Mouse (Mus musculus): ENCODE measurements around the gene Rnf26.

DNA sequence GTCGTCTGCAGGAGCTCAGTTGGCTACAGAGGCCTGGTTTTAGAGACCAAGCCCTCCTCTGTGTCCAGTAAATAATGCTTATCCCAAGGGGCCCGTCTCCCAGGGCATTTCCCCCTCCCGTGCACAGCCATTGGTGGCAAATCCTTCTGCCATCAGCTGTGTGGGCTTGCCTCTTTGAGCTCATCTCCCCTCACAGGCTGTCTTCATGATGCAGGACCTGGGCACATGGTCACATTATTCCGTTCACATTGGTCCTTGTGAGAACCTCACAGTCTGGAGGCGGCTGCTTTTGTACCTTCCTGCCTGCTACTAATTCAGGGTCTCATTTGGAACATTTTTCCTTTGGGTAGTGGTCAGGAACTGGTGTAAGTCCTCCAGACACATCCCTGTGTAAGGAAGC lies 28.6 kb upstream of the Rnf26 start:
- no peak for TF ChIP-seq POLR2A (IDR thresholded peaks at IDR 0.05; ENCODE audit: insufficient read length, low read depth)
- no peak for TF ChIP-seq TCF12 (IDR thresholded peaks at IDR 0.05; ENCODE audit: insufficient read depth, poor library complexity, severe bottlenecking)
- no peak for TF ChIP-seq CEBPB (IDR thresholded peaks at IDR 0.05; ENCODE audit: insufficient read depth, poor library complexity, severe bottlenecking)
- TF ChIP-seq MYOD1 (IDR thresholded peaks at IDR 0.05; ENCODE audit: control insufficient read depth in 1 of 3, insufficient read length in 2 of 3, low read depth in 2 of 3) = no peak
- TF ChIP-seq USF1 (IDR thresholded peaks at IDR 0.05; ENCODE audit: low read depth) = no peak
- no peak for TF ChIP-seq TCF3 (IDR thresholded peaks at IDR 0.05; ENCODE audit: insufficient read length, low read depth)
- no peak for TF ChIP-seq MYOG (IDR thresholded peaks at IDR 0.05; ENCODE audit: control insufficient read depth in 1 of 3, insufficient read depth in 1 of 3, insufficient read length in 2 of 3, low read depth in 2 of 3)
- no peak for TF ChIP-seq MAX (IDR thresholded peaks at IDR 0.05; ENCODE audit: low read depth)
- no peak for TF ChIP-seq POLR2AphosphoS2 (IDR thresholded peaks at IDR 0.05; ENCODE audit: insufficient read length, low read depth)
